Mouse (Mus musculus): Measurements from ENCODE around the gene Zfp94. TPM values are rescaled to one million over a fixed set of nuclear protein-coding genes. Genes with fewer than 3 reads are reported as not detected.

Zfp94 gene
- polyA plus RNA-seq, 1 experiment: 4.4 TPM

DNA sequence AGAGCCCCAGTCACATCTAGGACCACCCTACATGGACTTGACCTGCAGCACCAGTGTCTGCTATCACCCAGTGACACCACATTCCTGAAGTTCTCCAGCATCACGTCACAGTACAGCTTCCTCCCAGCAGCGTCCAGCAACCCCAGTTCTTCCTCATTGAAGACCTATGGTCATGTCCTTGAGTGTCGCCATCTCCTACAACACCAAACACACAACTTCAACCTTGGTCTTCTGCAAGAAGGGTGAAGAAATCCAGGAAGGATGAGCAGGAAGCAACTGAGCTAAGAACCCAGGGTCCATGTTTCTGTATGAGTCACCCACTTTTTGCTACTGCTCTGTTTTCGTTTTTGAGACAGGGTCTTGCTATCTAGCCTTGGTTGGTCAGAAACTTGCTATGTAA lies 6.1 kb upstream of the Zfp94 start:
- TF ChIP-seq CTCF (IDR thresholded peaks at IDR 0.05; ENCODE audit: borderline replicate concordance, insufficient read depth, low read length): no peak
- TF ChIP-seq POLR2A (IDR thresholded peaks at IDR 0.05; ENCODE audit: low read depth, low read length): no peak
- Histone ChIP-seq H3K4me3 (ENCODE audit: insufficient read depth, low read length) (no peak overlapping the region), H3K27ac (ENCODE audit: insufficient read depth, low read length) (no peak overlapping the region), H3K4me1 (ENCODE audit: control insufficient read depth, insufficient read depth, low read length) (no peaks in the 10 kb centered on the region)

- TF ChIP-seq CTCF (IDR thresholded peaks at IDR 0.05; ENCODE audit: borderline replicate concordance, insufficient read depth, low read length): no peak
- Histone ChIP-seq H3K4me3 (ENCODE audit: insufficient read depth, low read length) (no peak overlapping the region), H3K27ac (ENCODE audit: insufficient read depth, low read length) (no peak overlapping the region), H3K4me1 (ENCODE audit: control insufficient read depth, insufficient read depth, low read length) (peaks cover 2% of the 10 kb centered on the region; the same call in 1 of the 2 replicates)
Measured at GRCm38 (mm10) chr7:24318942-24319341, 2.5 kb upstream of the Zfp94 start.

DNA sequence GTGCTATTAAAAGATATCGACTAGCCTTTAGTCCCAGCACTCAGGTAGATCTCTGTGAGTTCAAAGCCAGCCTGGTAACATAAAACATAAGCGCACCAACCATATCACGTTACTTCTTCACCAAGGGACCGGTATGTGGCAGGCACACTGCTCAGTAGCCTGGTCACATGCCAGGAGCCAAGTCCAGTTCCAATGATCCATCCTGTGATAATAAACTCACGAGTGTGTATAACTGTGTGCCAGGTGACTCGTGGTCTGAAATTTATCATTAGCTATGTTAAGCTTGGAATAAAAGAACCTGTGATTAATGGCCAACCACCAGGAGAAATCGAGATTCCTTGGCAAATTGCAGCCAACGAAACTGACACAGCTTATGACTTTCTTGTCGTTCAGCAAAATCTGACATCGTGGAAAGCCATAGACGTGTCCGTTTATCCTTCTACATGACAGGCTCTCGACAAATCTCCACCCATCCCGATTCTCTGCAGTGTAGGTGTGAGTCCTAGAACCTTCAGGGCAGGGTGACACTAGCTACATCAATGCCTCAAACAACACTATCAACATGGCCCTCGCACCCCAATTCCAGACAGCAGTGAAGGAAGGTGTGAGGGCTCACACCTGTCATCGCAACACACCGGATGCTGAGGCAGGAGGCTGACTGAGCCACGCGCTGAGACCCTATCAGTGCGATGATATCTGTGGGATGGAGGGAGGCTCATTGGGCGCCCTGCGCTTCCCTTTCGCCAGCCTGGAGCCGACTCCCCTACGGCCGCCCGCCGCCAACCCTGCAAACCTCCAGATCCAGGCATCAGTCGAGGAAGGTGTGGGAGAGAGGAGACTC lies 520 bp downstream of the Zfp94 start:
- Histone ChIP-seq H3K4me3 (ENCODE audit: insufficient read depth, low read length) (peak overlapping the region; percentile 69), H3K27ac (ENCODE audit: insufficient read depth, low read length) (no peak overlapping the region), H3K4me1 (ENCODE audit: control insufficient read depth, insufficient read depth, low read length) (peaks cover 2% of the 10 kb centered on the region; the same call in 1 of the 2 replicates)
- TF ChIP-seq POLR2A (IDR thresholded peaks at IDR 0.05; ENCODE audit: low read depth, low read length) (0 out of 2 replicates have a peak, but pooled peaks have one; percentile 12), CTCF (IDR thresholded peaks at IDR 0.05; ENCODE audit: borderline replicate concordance, insufficient read depth, low read length) (no peak)

GRCm38 (mm10) chr7:24300771-24301282 lies 15.6 kb downstream of the Zfp94 start, which contains the start of gene Zfp61:
Gene Zfp61 (minus strand): TSS chr7:24301232.
- Histone ChIP-seq H3K27ac (ENCODE audit: insufficient read depth, low read length) (peak within 1 kb of the TSS; percentile 65; the same call in 1 of the 2 replicates), H3K4me3 (ENCODE audit: insufficient read depth, low read length) (peak within 1 kb of the TSS; percentile 34), H3K4me1 (ENCODE audit: control insufficient read depth, insufficient read depth, low read length) (peaks cover 2% of the 10 kb centered on the region; the same call in 1 of the 2 replicates)
- TF ChIP-seq CTCF (IDR thresholded peaks at IDR 0.05; ENCODE audit: borderline replicate concordance, insufficient read depth, low read length) (no peak), POLR2A (IDR thresholded peaks at IDR 0.05; ENCODE audit: low read depth, low read length) (peak; percentile 89)

GRCm38 (mm10) chr7:24299823-24300481 lies 16.5 kb downstream of the Zfp94 start:
- TF ChIP-seq CTCF (IDR thresholded peaks at IDR 0.05; ENCODE audit: borderline replicate concordance, insufficient read depth, low read length) (no peak), POLR2A (IDR thresholded peaks at IDR 0.05; ENCODE audit: low read depth, low read length) (no peak)
- H3K4me3 ChIP-seq (ENCODE audit: insufficient read depth, low read length): peak overlapping the region; percentile 34
- H3K4me1 ChIP-seq (ENCODE audit: control insufficient read depth, insufficient read depth, low read length): peaks cover 2% of the 10 kb centered on the region; the same call in 1 of the 2 replicates
- no peak overlapping the region for H3K27ac ChIP-seq (ENCODE audit: insufficient read depth, low read length)

DNA sequence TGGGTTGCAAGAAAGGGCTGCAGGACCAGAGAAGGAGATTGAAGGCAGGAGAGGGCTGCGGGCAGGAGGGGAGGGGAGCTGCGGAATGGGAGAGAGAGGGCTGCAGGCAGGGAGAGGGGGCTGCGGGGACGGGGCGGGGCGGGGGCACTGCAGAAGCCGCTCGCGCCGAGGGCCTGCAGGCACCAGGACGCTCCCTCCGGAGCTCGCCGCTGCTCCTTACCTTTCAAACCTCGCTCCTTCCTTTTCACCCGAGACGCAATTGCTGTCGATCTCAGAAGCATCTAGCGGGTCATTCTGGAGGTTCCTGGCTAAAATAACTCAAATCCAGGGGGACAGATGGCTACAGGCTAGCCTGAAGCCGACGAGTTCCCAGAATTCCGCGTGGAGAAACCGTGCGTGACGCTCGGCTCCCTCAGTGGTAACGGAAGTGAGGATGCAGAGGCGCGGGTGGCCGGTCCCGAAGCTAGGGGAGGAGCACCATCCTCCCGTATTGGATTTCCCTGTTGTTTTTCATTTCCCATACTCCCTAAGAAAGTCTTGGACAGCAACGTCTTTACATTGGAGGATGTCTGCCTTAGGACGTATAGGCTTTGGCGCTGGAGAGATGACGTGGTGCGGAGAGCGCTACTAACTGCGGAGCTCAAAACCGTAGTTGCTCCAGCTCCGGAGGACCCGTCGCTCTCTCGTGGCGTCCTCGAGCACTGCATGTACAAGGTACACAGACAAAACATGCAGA lies 17.3 kb downstream of the Zfp94 start:
- TF ChIP-seq CTCF (IDR thresholded peaks at IDR 0.05; ENCODE audit: borderline replicate concordance, insufficient read depth, low read length): peak; percentile 48; the same call in 1 of the 2 replicates
- peak; percentile 88 for TF ChIP-seq POLR2A (IDR thresholded peaks at IDR 0.05; ENCODE audit: low read depth, low read length)
- peak overlapping the region; percentile 81 for H3K27ac ChIP-seq (ENCODE audit: insufficient read depth, low read length)
- H3K4me1 ChIP-seq (ENCODE audit: control insufficient read depth, insufficient read depth, low read length): peaks cover 2% of the 10 kb centered on the region; the same call in 1 of the 2 replicates

GRCm38 (mm10) chr7:24298635-24298972 lies 17.9 kb downstream of the Zfp94 start:
- Histone ChIP-seq H3K4me3 (ENCODE audit: insufficient read depth, low read length) (peak overlapping the region; percentile 82), H3K4me1 (ENCODE audit: control insufficient read depth, insufficient read depth, low read length) (peaks cover 2% of the 10 kb centered on the region; the same call in 1 of the 2 replicates), H3K27ac (ENCODE audit: insufficient read depth, low read length) (no peak overlapping the region)
- no peak for TF ChIP-seq CTCF (IDR thresholded peaks at IDR 0.05; ENCODE audit: borderline replicate concordance, insufficient read depth, low read length)
- TF ChIP-seq POLR2A (IDR thresholded peaks at IDR 0.05; ENCODE audit: low read depth, low read length): no peak

More for the DNA sequence above, 17.3 kb downstream of the Zfp94 start:
- peak overlapping the region; percentile 82 for H3K4me3 ChIP-seq (ENCODE audit: insufficient read depth, low read length)

DNA sequence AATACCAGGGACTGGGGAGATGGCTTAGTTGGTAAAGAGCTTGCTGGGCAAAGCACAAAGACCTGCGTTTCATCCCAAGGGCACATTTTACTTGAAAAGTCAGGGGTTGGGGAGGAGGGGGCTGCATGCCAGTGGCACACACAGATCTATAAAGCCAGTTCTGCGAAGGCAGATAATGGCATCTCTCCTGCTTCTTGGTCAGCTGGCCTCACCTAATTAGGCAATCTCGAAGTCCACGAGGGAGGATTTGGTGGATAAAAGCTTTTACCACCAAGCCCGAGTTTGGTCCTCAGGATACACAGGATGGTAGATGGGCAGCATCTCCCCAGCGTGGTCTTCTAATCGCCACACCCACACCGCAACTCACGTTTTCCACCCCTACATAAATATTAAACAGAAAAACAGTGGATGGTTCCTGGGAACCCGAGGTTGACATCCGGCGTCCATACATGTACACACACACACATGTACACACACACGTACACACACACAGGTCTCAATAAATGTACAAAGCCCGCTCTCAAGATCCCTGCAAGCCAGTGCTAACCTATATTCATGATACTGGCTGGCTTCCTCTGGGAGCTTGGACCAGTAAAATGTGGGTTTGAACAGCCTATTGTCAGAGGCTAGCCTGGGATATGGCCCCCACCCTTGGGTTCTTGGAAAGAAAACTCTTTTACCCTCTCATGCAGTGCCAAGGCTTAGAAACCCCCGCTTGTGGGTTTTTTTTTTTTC lies 18.9 kb downstream of the Zfp94 start:
- TF ChIP-seq CTCF (IDR thresholded peaks at IDR 0.05; ENCODE audit: borderline replicate concordance, insufficient read depth, low read length) (no peak), POLR2A (IDR thresholded peaks at IDR 0.05; ENCODE audit: low read depth, low read length) (no peak)
- Histone ChIP-seq H3K4me3 (ENCODE audit: insufficient read depth, low read length) (0 out of 2 replicates have a peak overlapping the region, but pooled peaks have one; percentile 82), H3K4me1 (ENCODE audit: control insufficient read depth, insufficient read depth, low read length) (peaks cover 2% of the 10 kb centered on the region; the same call in 1 of the 2 replicates), H3K27ac (ENCODE audit: insufficient read depth, low read length) (no peak overlapping the region)

Data from embryonic fibroblast, embryonic 13.5 days (primary cell).